Mouse (Mus musculus) cortical plate, adult 2 months (tissue): Measurements from ENCODE around the gene Creld1.

Experiments used
- CTCF ChIP-seq: fragments of 200-500 bp; IDR thresholded peaks from 2 replicates; pipeline ENCODE4 v1.5.1; 2011; ENCODE audit warnings: mild to moderate bottlenecking, control low read depth, low read length; ENCODE audit not compliant: insufficient read depth; ENCODE audit errors: extremely low read depth
- POLR2A ChIP-seq: fragments of 200-500 bp; IDR thresholded peaks from 2 replicates; pipeline ENCODE4 v1.6.1; 2011; ENCODE audit warnings: mild to moderate bottlenecking, low read length, control low read depth; ENCODE audit not compliant: insufficient read depth; ENCODE audit errors: extremely low read depth

DNA sequence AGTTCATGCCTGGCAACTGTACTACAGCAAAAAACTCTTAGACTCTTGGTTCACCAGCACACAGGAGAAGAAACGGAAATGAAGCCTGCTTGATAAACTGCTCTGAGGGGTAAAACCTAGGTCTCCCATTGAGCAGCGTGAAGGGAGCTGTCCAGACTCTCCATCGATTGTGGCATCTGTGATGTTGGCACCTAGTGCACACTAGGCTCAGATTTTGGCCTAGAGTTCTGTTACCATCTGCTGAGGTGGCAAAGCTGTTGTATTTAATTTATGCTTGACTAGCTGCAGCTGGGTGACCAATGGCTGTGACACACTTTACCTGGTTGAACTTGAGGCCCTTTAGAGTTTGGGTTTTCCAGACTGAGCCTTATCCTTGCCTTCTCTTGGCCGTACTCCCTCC, 35.5 kb upstream of the Creld1 start:
- TF ChIP-seq POLR2A (no peak), CTCF (no peak)
